In the genomic region with DNA sequence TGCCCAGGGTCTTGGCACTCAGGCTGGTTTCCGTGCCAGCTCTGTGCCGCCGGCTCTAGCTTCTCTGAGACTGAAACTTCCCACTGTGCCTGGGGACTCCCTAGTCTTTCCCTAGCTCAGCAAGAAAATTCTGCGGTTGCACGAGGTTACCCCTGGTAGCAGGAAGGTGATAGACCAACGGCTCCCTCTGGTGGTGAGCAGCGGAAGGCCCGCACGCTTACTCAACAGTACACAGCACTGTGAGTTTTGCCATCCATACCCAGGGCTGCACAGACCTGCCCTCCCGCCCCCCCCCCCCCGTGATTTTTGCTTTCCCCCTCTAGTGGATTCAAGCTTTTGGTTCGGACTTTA, we compare ENCODE assay signal across 8 mouse cellular contexts. TPM values are rescaled to one million over a fixed set of nuclear protein-coding genes. Genes with fewer than 3 reads are reported as not detected.
DNase-seq lines count a peak whose midpoint lies in the region; ATAC-seq lines count a peak whose summit lies in the region.

No protein-coding gene starts in this region.

- no peak overlapping the region for H3K4me3 ChIP-seq in intestine, embryonic 14.5 days (ENCODE audit: low read depth, low read length)

- DNase-seq in embryo, embryonic 10 days (ENCODE audit: low spot score): peak; percentile 95
- DNase-seq in gastrocnemius, postnatal 25 days: peak; percentile 82
- DNase-seq in intestine, embryonic 14.5 days (ENCODE audit: low spot score): peak; percentile 97
- peak; percentile 90 to 93 for DNase-seq in left cerebral cortex, postnatal 25 days (ENCODE audit: low spot score in 2 of 2)
- peak; percentile 91 for DNase-seq in mesoderm, embryonic 11.5 days (ENCODE audit: low read depth, low spot score)
- peak; percentile 85 for DNase-seq in right cerebral cortex, postnatal 25 days
- peak; percentile 78 to 95 for DNase-seq in urinary bladder, postnatal 4 days (ENCODE audit: low spot score in 2 of 2)

- peak; percentile 83 for ATAC-seq in activated CD4-positive, CD25-positive, alpha-beta regulatory T cell, adult 4 months
- peak; percentile 73 for ATAC-seq in intestine, embryonic 14.5 days (replicated peaks; ENCODE audit: low FRiP score, low TSS enrichment, low read depth)

- H3K4me2 ChIP-seq in intestine, embryonic 14.5 days (ENCODE audit: low read length): no peak overlapping the region

- H3K27ac ChIP-seq in intestine, embryonic 14.5 days (ENCODE audit: low read depth): no peak overlapping the region

- H3K9me3 ChIP-seq in intestine, embryonic 14.5 days (ENCODE audit: control insufficient read depth, low read length): no peaks in the 10 kb centered on the region

- no peaks in the 10 kb centered on the region for H3K27me3 ChIP-seq in intestine, embryonic 14.5 days (replicated peaks; ENCODE audit: control insufficient read depth, insufficient read depth, low read length)

- H3K36me3 ChIP-seq in intestine, embryonic 14.5 days (ENCODE audit: control insufficient read depth, insufficient read depth, low read length): no peaks in the 10 kb centered on the region

- H3K9ac ChIP-seq in intestine, embryonic 14.5 days (ENCODE audit: low read length): no peak overlapping the region

- peaks cover 51% of the 10 kb centered on the region for H3K4me1 ChIP-seq in intestine, embryonic 14.5 days (replicated peaks; ENCODE audit: control insufficient read depth, insufficient read depth, low read length)

- WGBS in intestine, embryonic 14.5 days: 2% methylated on average over 12 of the region's 12 CpGs

- intact Hi-C loops in left cerebral cortex, postnatal 25 days (cut with DNase I): loop anchor here (1.0 kb wide), 1 partner anchor 32 kb away; a partner anchor contains a TSS

RNA-seq across cellular contexts. Expression of a gene that starts 20.6 kb away (rescaled TPM):
- 1,000 to 10,000 TPM; 4,414 to 4,537 TPM for polyA plus RNA-seq in activated CD4-positive, CD25-positive, alpha-beta regulatory T cell, adult 4 months (2017; shearing (Covaris generic))
- total RNA-seq in gastrocnemius, postnatal 25 days (2021): 100 to 1,000 TPM; 558 to 572 TPM
- polyA plus RNA-seq in intestine, embryonic 14.5 days (2014; fragmentation: Nextera tagmentation; extraction: Ambion mirVana): 2,116 and 2,150 TPM in 2 replicates
- total RNA-seq in left cerebral cortex, postnatal 25 days (2021): 100 to 1,000 TPM; 208 to 218 TPM

RNA-seq across cellular contexts. Expression of a gene that starts 26.4 kb away (rescaled TPM):
- 10 to 100 TPM; 22.2 to 30.6 TPM for polyA plus RNA-seq in activated CD4-positive, CD25-positive, alpha-beta regulatory T cell, adult 4 months (2017; shearing (Covaris generic))
- total RNA-seq in gastrocnemius, postnatal 25 days (2021): 10 to 100 TPM; 26.1 to 30.7 TPM
- polyA plus RNA-seq in intestine, embryonic 14.5 days (2014; fragmentation: Nextera tagmentation; extraction: Ambion mirVana): 43.6 and 44.8 TPM in 2 replicates
- 10 to 100 TPM; 61.4 to 75.7 TPM for total RNA-seq in left cerebral cortex, postnatal 25 days (2021)

RNA-seq across cellular contexts. Expression of a gene that starts 32.2 kb away (rescaled TPM):
- 10 to 100 TPM; 14.5 to 21.0 TPM for polyA plus RNA-seq in activated CD4-positive, CD25-positive, alpha-beta regulatory T cell, adult 4 months (2017; shearing (Covaris generic))
- total RNA-seq in gastrocnemius, postnatal 25 days (2021): 10 to 100 TPM; 70.0 to 78.1 TPM
- polyA plus RNA-seq in intestine, embryonic 14.5 days (2014; fragmentation: Nextera tagmentation; extraction: Ambion mirVana): 16.8 and 19.3 TPM in 2 replicates
- 10 to 100 TPM; 19.9 to 21.0 TPM for total RNA-seq in left cerebral cortex, postnatal 25 days (2021)

RNA-seq across cellular contexts. Expression of a gene that starts 54.1 kb away (rescaled TPM):
- polyA plus RNA-seq in activated CD4-positive, CD25-positive, alpha-beta regulatory T cell, adult 4 months (2017; shearing (Covaris generic)): 10 to 100 TPM; 10.4 to 14.9 TPM
- total RNA-seq in gastrocnemius, postnatal 25 days (2021): 10 to 100 TPM; 13.8 to 14.1 TPM
- polyA plus RNA-seq in intestine, embryonic 14.5 days (2014; fragmentation: Nextera tagmentation; extraction: Ambion mirVana): 15.2 and 21.5 TPM in 2 replicates
- total RNA-seq in left cerebral cortex, postnatal 25 days (2021): 10 to 100 TPM; 31.1 to 34.0 TPM
